Mouse (Mus musculus) adrenal gland, postnatal 0 days (tissue): Measurements from ENCODE around the gene Vmn2r46. TPM values are rescaled to one million over a fixed set of nuclear protein-coding genes. Genes with fewer than 3 reads are reported as not detected.

Experiments used
- polyA plus RNA-seq: library from polyadenylated mRNA; unstranded; fragments of >200 nt; fragmentation: Nextera tagmentation; extraction: Ambion mirVana; gene quantifications from 2 replicates; pipeline ENCODE4 v1.2.1, GENCODE M21; 2015

Vmn2r46 gene
- polyA plus RNA-seq = not detected in 2 replicates

GRCm38 (mm10) chr7:9770471-9770870 lies at the start of gene Vmn2r46:
Gene Vmn2r46 (minus strand): TSS chr7:9770571.

Other genes starting within 250 kb of the Vmn2r46 start
- not detected in 2 replicates for gene Vmn2r47, start 70.8 kb upstream of the Vmn2r46 start, polyA plus RNA-seq
- gene Vmn2r48, start 183.0 kb upstream of the Vmn2r46 start, polyA plus RNA-seq = not detected in 2 replicates
- gene Vmn2r49, start 221.7 kb upstream of the Vmn2r46 start, polyA plus RNA-seq = not detected in 2 replicates